Mouse (Mus musculus): ENCODE data around the gene Eif4g1. TPM values are rescaled to one million over a fixed set of nuclear protein-coding genes. Genes with fewer than 3 reads are reported as not detected.

Eif4g1 gene
- polyA plus RNA-seq, 1 experiment from 2014 or later: 70.9 TPM

- Histone ChIP-seq H3K27me3 (ENCODE audit: insufficient read depth, low read length) (peaks cover 48% of the 10 kb centered on the region), H3K4me3 (ENCODE audit: low read depth, low read length) (peak within 1 kb of the TSS; percentile 58)
Observed at GRCm38 (mm10) chr16:20732925-20733730, 65.0 kb downstream of the Eif4g1 start, which contains the start of gene Chrd. Gene Chrd (plus strand): TSS chr16:20733127.

GRCm38 (mm10) chr16:20733731-20734730, 65.9 kb downstream of the Eif4g1 start, which contains the start of gene Thpo:
Gene Thpo (minus strand): TSS chr16:20734511.
- Histone ChIP-seq H3K27me3 (ENCODE audit: insufficient read depth, low read length) (peaks cover 48% of the 10 kb centered on the region), H3K4me3 (ENCODE audit: low read depth, low read length) (peak within 1 kb of the TSS; percentile 58), H3K9me3 (ENCODE audit: low read length) (no peaks in the 10 kb centered on the region), H3K4me2 (ENCODE audit: low read depth, low read length) (peak within 1 kb of the TSS; percentile 92), H3K36me3 (replicated peaks; ENCODE audit: insufficient read depth, low read length) (no peaks in the 10 kb centered on the region), H3K9ac (replicated peaks) (peak within 1 kb of the TSS; percentile 60), H3K27ac (ENCODE audit: low read depth) (no peak within 1 kb of the TSS), H3K4me1 (ENCODE audit: insufficient read depth) (peaks cover 17% of the 10 kb centered on the region)
- DNase-seq (peak; percentile 40), ATAC-seq (no peak)
- WGBS (ENCODE audit: insufficient replicate concordance): 10% methylated on average over 45 of the region's 45 CpGs
- TF ChIP-seq CTCF (IDR thresholded peaks at IDR 0.05; ENCODE audit: low read depth) (no peak), EP300 (IDR thresholded peaks at IDR 0.05; ENCODE audit: low read depth) (no peak)

More at GRCm38 (mm10) chr16:20732925-20733730, 65.0 kb downstream of the Eif4g1 start, which contains the start of gene Chrd:
- H3K4me2 ChIP-seq (ENCODE audit: low read depth, low read length): peak within 1 kb of the TSS; percentile 92
- H3K9ac ChIP-seq (replicated peaks): peak within 1 kb of the TSS; percentile 60
- no peaks in the 10 kb centered on the region for H3K9me3 ChIP-seq (ENCODE audit: low read length)
- H3K4me1 ChIP-seq (ENCODE audit: insufficient read depth): peaks cover 22% of the 10 kb centered on the region
- peak; percentile 37; the same call in 1 of the 2 replicates for ATAC-seq
- peak; percentile 61 for DNase-seq
- no peaks in the 10 kb centered on the region for H3K36me3 ChIP-seq (replicated peaks; ENCODE audit: insufficient read depth, low read length)
- no peak for TF ChIP-seq CTCF (IDR thresholded peaks at IDR 0.05; ENCODE audit: low read depth)
- TF ChIP-seq EP300 (IDR thresholded peaks at IDR 0.05; ENCODE audit: low read depth): no peak
- WGBS (ENCODE audit: insufficient replicate concordance): 2% methylated on average over 39 of the region's 70 CpGs
- peak within 1 kb of the TSS; percentile 66 for H3K27ac ChIP-seq (ENCODE audit: low read depth)

GRCm38 (mm10) chr16:20735651-20736050, 67.5 kb downstream of the Eif4g1 start:
- H3K27me3 ChIP-seq (ENCODE audit: insufficient read depth, low read length): peaks cover 48% of the 10 kb centered on the region
- DNase-seq (no peak), ATAC-seq (no peak)
- WGBS (ENCODE audit: insufficient replicate concordance): 63% methylated on average over 5 of the region's 5 CpGs
- H3K27ac ChIP-seq (ENCODE audit: low read depth): no peak overlapping the region
- no peak overlapping the region for H3K9ac ChIP-seq (replicated peaks)
- no peak overlapping the region for H3K4me2 ChIP-seq (ENCODE audit: low read depth, low read length)
- H3K9me3 ChIP-seq (ENCODE audit: low read length): no peaks in the 10 kb centered on the region
- TF ChIP-seq CTCF (IDR thresholded peaks at IDR 0.05; ENCODE audit: low read depth) (no peak), EP300 (IDR thresholded peaks at IDR 0.05; ENCODE audit: low read depth) (no peak)
- H3K36me3 ChIP-seq (replicated peaks; ENCODE audit: insufficient read depth, low read length): no peaks in the 10 kb centered on the region
- H3K4me3 ChIP-seq (ENCODE audit: low read depth, low read length): no peak overlapping the region
- peaks cover 16% of the 10 kb centered on the region for H3K4me1 ChIP-seq (ENCODE audit: insufficient read depth)

GRCm38 (mm10) chr16:20736168-20736567, 68.1 kb downstream of the Eif4g1 start:
- ATAC-seq (no peak), DNase-seq (no peak)
- H3K27me3 ChIP-seq (ENCODE audit: insufficient read depth, low read length): peaks cover 48% of the 10 kb centered on the region
- no peak for TF ChIP-seq EP300 (IDR thresholded peaks at IDR 0.05; ENCODE audit: low read depth)
- no peak for TF ChIP-seq CTCF (IDR thresholded peaks at IDR 0.05; ENCODE audit: low read depth)
- H3K4me1 ChIP-seq (ENCODE audit: insufficient read depth): peaks cover 13% of the 10 kb centered on the region
- H3K9me3 ChIP-seq (ENCODE audit: low read length): no peaks in the 10 kb centered on the region
- H3K36me3 ChIP-seq (replicated peaks; ENCODE audit: insufficient read depth, low read length): no peaks in the 10 kb centered on the region
- H3K4me3 ChIP-seq (ENCODE audit: low read depth, low read length): no peak overlapping the region
- H3K9ac ChIP-seq (replicated peaks): no peak overlapping the region
- WGBS (ENCODE audit: insufficient replicate concordance): 75% methylated on average over 7 of the region's 7 CpGs
- no peak overlapping the region for H3K27ac ChIP-seq (ENCODE audit: low read depth)
- H3K4me2 ChIP-seq (ENCODE audit: low read depth, low read length): no peak overlapping the region

GRCm38 (mm10) chr16:20736823-20737222, 68.7 kb downstream of the Eif4g1 start:
- Histone ChIP-seq H3K9me3 (ENCODE audit: low read length) (no peaks in the 10 kb centered on the region), H3K4me1 (ENCODE audit: insufficient read depth) (peaks cover 13% of the 10 kb centered on the region), H3K4me2 (ENCODE audit: low read depth, low read length) (no peak overlapping the region), H3K9ac (replicated peaks) (no peak overlapping the region), H3K27me3 (ENCODE audit: insufficient read depth, low read length) (peaks cover 41% of the 10 kb centered on the region), H3K27ac (ENCODE audit: low read depth) (no peak overlapping the region), H3K36me3 (replicated peaks; ENCODE audit: insufficient read depth, low read length) (no peaks in the 10 kb centered on the region), H3K4me3 (ENCODE audit: low read depth, low read length) (no peak overlapping the region)
- WGBS (ENCODE audit: insufficient replicate concordance): 70% methylated on average over 5 of the region's 5 CpGs
- DNase-seq (no peak), ATAC-seq (no peak)
- no peak for TF ChIP-seq CTCF (IDR thresholded peaks at IDR 0.05; ENCODE audit: low read depth)
- TF ChIP-seq EP300 (IDR thresholded peaks at IDR 0.05; ENCODE audit: low read depth): no peak
